Mouse (Mus musculus) forebrain, embryonic 15.5 days (tissue): ENCODE measurements around the gene Gde1. TPM values are rescaled to one million over a fixed set of nuclear protein-coding genes. Genes with fewer than 3 reads are reported as not detected.

Source experiments
- ATAC-seq: fragments of 200-750 bp; cut with Nextera tagmentation; replicated peaks from 2 replicates; pipeline ENCODE4 v1.8.0; 2017; ENCODE audit warnings: mild to moderate bottlenecking, moderate TSS enrichment, moderate library complexity
- H3K27ac ChIP-seq: fragments of 300-500 bp; sonication (generic); replicated peaks from 2 replicates; pipeline ENCODE4 v1.5.1; 2015; ENCODE audit warnings: mild to moderate bottlenecking, inconsistent platforms
- H3K27me3 ChIP-seq: fragments of 300-500 bp; sonication (generic); 2 replicates; pipeline ENCODE4 v1.6.1; 2015; ENCODE audit warnings: inconsistent platforms
- H3K36me3 ChIP-seq: fragments of 300-500 bp; sonication (generic); 2 replicates; pipeline ENCODE4 v1.6.1; 2015; ENCODE audit warnings: mild to moderate bottlenecking, inconsistent platforms
- H3K4me1 ChIP-seq: fragments of 300-500 bp; sonication (generic); 2 replicates; pipeline ENCODE4 v1.6.1; 2015; ENCODE audit warnings: inconsistent platforms
- H3K4me2 ChIP-seq: fragments of 300-500 bp; sonication (generic); replicated peaks from 2 replicates; pipeline ENCODE4 v1.6.1; 2015; ENCODE audit warnings: mild to moderate bottlenecking, inconsistent platforms
- H3K4me3 ChIP-seq: fragments of 300-500 bp; sonication (generic); 2 replicates; pipeline ENCODE4 v1.5.1; 2015; ENCODE audit warnings: mild to moderate bottlenecking, inconsistent platforms
- H3K9ac ChIP-seq: fragments of 300-500 bp; sonication (generic); replicated peaks from 2 replicates; pipeline ENCODE4 v1.6.1; 2015; ENCODE audit warnings: mild to moderate bottlenecking, inconsistent platforms
- H3K9me3 ChIP-seq: fragments of 300-500 bp; sonication (generic); 2 replicates; pipeline ENCODE4 v1.6.1; 2016; ENCODE audit warnings: inconsistent platforms
- WGBS: fragments of 180-500 bp; shearing (Covaris S2); methylation state at CpG from one replicate; pipeline ENCODE4 v1.1.7; 2015; ENCODE audit warnings: mixed read lengths; 5-methylcytosine and 5-hydroxymethylcytosine counted together
- polyA plus RNA-seq: library from polyadenylated mRNA; unstranded; fragments of >200 nt; fragmentation: Nextera tagmentation; extraction: Ambion mirVana; gene quantifications from 2 replicates; pipeline ENCODE4 v1.2.1, GENCODE M21; 2015

Gde1 gene
- polyA plus RNA-seq, 1 experiment from 2014 or later = 180 TPM

- 83% methylated on average over 6 of the region's 6 CpGs for WGBS
- Histone ChIP-seq H3K9ac (no peak overlapping the region), H3K36me3 (no peaks in the 10 kb centered on the region), H3K4me1 (no peaks in the 10 kb centered on the region), H3K27me3 (no peaks in the 10 kb centered on the region), H3K4me2 (no peak overlapping the region), H3K4me3 (no peak overlapping the region), H3K27ac (no peak overlapping the region), H3K9me3 (no peaks in the 10 kb centered on the region)
- no peak for ATAC-seq
Observed at GRCm38 (mm10) chr7:118652572-118653295, 52.8 kb downstream of the Gde1 start.

DNA sequence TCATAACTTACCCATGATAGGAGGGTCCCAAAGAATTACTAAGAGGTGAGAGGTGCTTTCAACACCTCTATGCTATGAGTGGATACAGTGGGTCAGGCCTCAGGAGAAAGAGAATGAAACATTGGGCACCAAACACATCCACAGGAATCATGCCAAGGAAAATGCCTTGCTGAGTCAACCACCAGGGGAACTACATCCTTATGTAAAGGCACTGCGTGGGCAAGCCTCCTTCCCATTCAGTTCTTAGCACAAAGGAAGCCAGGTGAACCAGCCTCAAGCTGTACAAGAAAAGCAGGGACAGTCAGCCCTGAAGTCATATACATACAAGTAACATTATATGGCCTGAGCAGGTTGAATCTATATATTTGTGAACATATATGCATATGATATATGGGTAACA lies 54.7 kb downstream of the Gde1 start:
- Histone ChIP-seq H3K27me3 (no peaks in the 10 kb centered on the region), H3K4me3 (no peak overlapping the region), H3K4me1 (no peaks in the 10 kb centered on the region), H3K4me2 (no peak overlapping the region), H3K9me3 (no peaks in the 10 kb centered on the region), H3K27ac (no peak overlapping the region), H3K36me3 (no peaks in the 10 kb centered on the region), H3K9ac (no peak overlapping the region)
- WGBS = 69% methylated on average over 1 of the region's 1 CpGs
- no peak for ATAC-seq

DNA sequence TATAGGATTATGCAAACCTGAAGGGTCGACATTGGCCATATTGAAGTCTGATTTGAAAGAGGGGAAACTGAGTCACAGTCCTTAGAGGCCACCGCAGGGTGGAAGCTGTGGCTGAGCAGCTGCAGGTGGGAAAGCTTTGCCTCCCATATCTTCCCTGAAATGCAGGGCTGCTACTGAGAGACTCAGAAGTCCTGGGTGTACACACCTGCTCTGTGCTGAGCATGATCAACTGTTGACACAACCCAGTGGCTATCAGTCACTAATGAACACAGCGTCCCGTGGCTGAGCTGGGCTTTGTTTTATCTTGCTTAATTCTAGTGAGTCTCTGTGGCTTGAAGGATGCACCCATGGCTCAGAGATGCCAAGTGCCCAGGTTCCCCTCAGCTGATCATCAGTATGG lies 55.5 kb downstream of the Gde1 start:
- Histone ChIP-seq H3K9ac (no peak overlapping the region), H3K36me3 (no peaks in the 10 kb centered on the region), H3K9me3 (no peaks in the 10 kb centered on the region), H3K4me3 (no peak overlapping the region), H3K27ac (no peak overlapping the region), H3K4me1 (no peaks in the 10 kb centered on the region), H3K27me3 (no peaks in the 10 kb centered on the region), H3K4me2 (no peak overlapping the region)
- 84% methylated on average over 4 of the region's 4 CpGs for WGBS
- no peak for ATAC-seq

- 82% methylated on average over 7 of the region's 7 CpGs for WGBS
- Histone ChIP-seq H3K27me3 (no peaks in the 10 kb centered on the region), H3K9ac (no peak overlapping the region), H3K4me2 (no peak overlapping the region), H3K27ac (no peak overlapping the region), H3K9me3 (no peaks in the 10 kb centered on the region), H3K4me3 (no peak overlapping the region), H3K36me3 (no peaks in the 10 kb centered on the region), H3K4me1 (no peaks in the 10 kb centered on the region)
- no peak for ATAC-seq
Observed at GRCm38 (mm10) chr7:118649328-118649727, 56.2 kb downstream of the Gde1 start.

DNA sequence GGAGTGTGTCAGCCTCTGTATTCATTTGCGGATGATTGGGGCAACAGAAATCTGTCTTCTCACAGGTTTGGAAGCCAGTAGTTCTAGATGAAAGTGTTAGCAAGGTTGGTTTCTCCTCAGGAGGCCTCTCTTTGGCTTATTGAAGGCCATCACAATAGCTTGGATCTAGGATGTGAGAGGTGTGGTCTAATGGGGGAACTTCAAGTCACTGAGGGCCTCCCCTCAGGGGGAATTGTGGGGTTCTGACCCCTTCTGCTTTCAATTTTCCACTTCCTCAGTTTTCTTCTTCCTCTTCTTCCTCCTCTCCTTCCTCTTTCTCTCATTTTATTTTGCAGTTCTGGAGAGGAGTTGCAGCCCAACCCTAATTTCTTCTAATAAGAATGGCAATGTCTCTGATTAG lies 59.3 kb downstream of the Gde1 start:
- no peak overlapping the region for H3K9ac ChIP-seq
- no peaks in the 10 kb centered on the region for H3K9me3 ChIP-seq
- H3K27me3 ChIP-seq = no peaks in the 10 kb centered on the region
- H3K36me3 ChIP-seq = no peaks in the 10 kb centered on the region
- H3K4me1 ChIP-seq = no peaks in the 10 kb centered on the region
- H3K27ac ChIP-seq = no peak overlapping the region
- no peak overlapping the region for H3K4me3 ChIP-seq
- no peak overlapping the region for H3K4me2 ChIP-seq
- no peak for ATAC-seq
- WGBS = 93% methylated on average over 1 of the region's 1 CpGs

Other genes starting within 250 kb of the Gde1 start
- 0.75 and 0.81 TPM in 2 replicates for gene Itpripl2, start 213.8 kb downstream of the Gde1 start, polyA plus RNA-seq
- gene Coq7, start 172.4 kb downstream of the Gde1 start, polyA plus RNA-seq = 79.1 and 85.4 TPM in 2 replicates
- 7.8 TPM in 2 replicates for gene Tmc7, start 121.0 kb downstream of the Gde1 start, polyA plus RNA-seq
- 0.27 and 0.32 TPM in 2 replicates for gene Tmc5, start 108.5 kb downstream of the Gde1 start, polyA plus RNA-seq
- gene Ccp110, start 6.8 kb upstream of the Gde1 start, polyA plus RNA-seq = 31.7 and 33.2 TPM in 2 replicates
- gene Vps35l, start 34.4 kb upstream of the Gde1 start, polyA plus RNA-seq = 90.7 and 105 TPM in 2 replicates
- gene Iqck, start 150.0 kb upstream of the Gde1 start, polyA plus RNA-seq = 2.7 and 3.4 TPM in 2 replicates
- 82.9 and 92.4 TPM in 2 replicates for gene Knop1, start 150.5 kb upstream of the Gde1 start, polyA plus RNA-seq